Mouse (Mus musculus): ENCODE measurements around the gene Zfand3.

Gene Zfand3

GRCm38 (mm10) chr17:30110678-30111077 lies 106.1 kb downstream of the Zfand3 start:
- no peak for DNase-seq (ENCODE audit: low spot score)

GRCm38 (mm10) chr17:30111556-30111955 lies 107.0 kb downstream of the Zfand3 start:
- DNase-seq (ENCODE audit: low spot score), result no peak

GRCm38 (mm10) chr17:30112080-30112479 lies 107.5 kb downstream of the Zfand3 start:
- no peak for DNase-seq (ENCODE audit: low spot score)

- DNase-seq (ENCODE audit: low spot score), result no peak
These were observed 108.2 kb downstream of the Zfand3 start for GRCm38 (mm10) chr17:30112555-30113305.

- DNase-seq (ENCODE audit: low spot score), result no peak
These were observed 110.2 kb downstream of the Zfand3 start for GRCm38 (mm10) chr17:30114761-30115160.

- no peak for DNase-seq (ENCODE audit: low spot score)
These were observed 111.7 kb downstream of the Zfand3 start for GRCm38 (mm10) chr17:30116226-30116625.

- no peak for DNase-seq (ENCODE audit: low spot score)
These were observed 113.5 kb downstream of the Zfand3 start for GRCm38 (mm10) chr17:30118036-30118435.

- no peak for DNase-seq (ENCODE audit: low spot score)
These were observed 117.7 kb downstream of the Zfand3 start for GRCm38 (mm10) chr17:30122278-30122677.

- DNase-seq (ENCODE audit: low spot score), result no peak
These were observed 123.9 kb downstream of the Zfand3 start for GRCm38 (mm10) chr17:30128456-30128855.

- no peak for DNase-seq (ENCODE audit: low spot score)
These were observed 124.7 kb downstream of the Zfand3 start for GRCm38 (mm10) chr17:30129220-30129619.

- DNase-seq (ENCODE audit: low spot score), result no peak
These were observed 125.8 kb downstream of the Zfand3 start for GRCm38 (mm10) chr17:30130326-30130725.

GRCm38 (mm10) chr17:30133641-30134040 lies 129.1 kb downstream of the Zfand3 start:
- DNase-seq (ENCODE audit: low spot score), result no peak

- no peak for DNase-seq (ENCODE audit: low spot score)
These were observed 130.6 kb downstream of the Zfand3 start for GRCm38 (mm10) chr17:30134955-30135735.

GRCm38 (mm10) chr17:30135890-30136289 lies 131.4 kb downstream of the Zfand3 start:
- DNase-seq (ENCODE audit: low spot score), result no peak

GRCm38 (mm10) chr17:30136684-30137083 lies 132.2 kb downstream of the Zfand3 start:
- DNase-seq (ENCODE audit: low spot score), result no peak

- DNase-seq (ENCODE audit: low spot score), result no peak
These were observed 132.6 kb downstream of the Zfand3 start for GRCm38 (mm10) chr17:30137115-30137514.

- DNase-seq (ENCODE audit: low spot score), result no peak
These were observed 139.6 kb downstream of the Zfand3 start for GRCm38 (mm10) chr17:30144114-30144513.

- DNase-seq (ENCODE audit: low spot score), result no peak
These were observed 141.1 kb downstream of the Zfand3 start for GRCm38 (mm10) chr17:30145596-30146149.

- DNase-seq (ENCODE audit: low spot score), result no peak
These were observed 142.0 kb downstream of the Zfand3 start for GRCm38 (mm10) chr17:30146555-30146954.

- DNase-seq (ENCODE audit: low spot score), result no peak
These were observed 143.4 kb downstream of the Zfand3 start for GRCm38 (mm10) chr17:30147897-30148296.

GRCm38 (mm10) chr17:30148320-30148719 lies 143.8 kb downstream of the Zfand3 start:
- DNase-seq (ENCODE audit: low spot score), result no peak

GRCm38 (mm10) chr17:30149911-30150310 lies 145.4 kb downstream of the Zfand3 start:
- no peak for DNase-seq (ENCODE audit: low spot score)

GRCm38 (mm10) chr17:30154144-30154543 lies 149.6 kb downstream of the Zfand3 start:
- no peak for DNase-seq (ENCODE audit: low spot score)

All from ovary, postnatal 36 days (tissue).